Mouse (Mus musculus): ENCODE measurements around the gene Rapgef5.

GRCm38 (mm10) chr12:117808355-117809326 lies 292.4 kb downstream of the Rapgef5 start:
- TF ChIP-seq POLR2A (IDR thresholded peaks at IDR 0.05; ENCODE audit: borderline replicate concordance, extremely low read depth, insufficient read depth, insufficient read length, poor library complexity, severe bottlenecking) (no peak), CTCF (IDR thresholded peaks at IDR 0.05; ENCODE audit: borderline replicate concordance, extremely low read depth, insufficient read depth, insufficient read length) (no peak)

All from brain, embryonic 14.5 days (tissue).